Mouse (Mus musculus): ENCODE results near the gene LTO1.

Gene LTO1

GRCm38 (mm10) chr7:144911121-144911520 lies 3.8 kb upstream of the LTO1 start:
- DNase-seq, result no peak

DNA sequence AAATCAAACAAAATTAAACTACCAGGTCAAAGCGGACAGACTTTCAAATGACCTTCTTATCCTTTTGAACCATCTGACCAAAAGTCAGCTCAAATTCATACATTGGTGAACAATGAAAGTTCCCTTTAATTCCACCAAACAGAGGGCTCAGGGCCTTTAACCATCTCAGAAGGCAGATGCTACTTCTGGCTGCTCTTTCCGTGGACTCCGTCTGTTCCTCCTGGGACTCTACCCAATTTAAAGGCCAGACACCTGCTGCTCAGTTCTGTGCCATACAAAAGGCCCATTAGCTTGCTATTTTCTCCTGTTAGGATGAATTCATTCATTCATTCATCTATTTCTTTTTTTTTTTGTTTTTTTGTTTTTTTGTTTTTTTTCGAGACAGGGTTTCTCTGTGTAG lies 2.0 kb upstream of the LTO1 start:
- DNase-seq, result no peak

GRCm38 (mm10) chr7:144914296-144914947 lies 478 bp upstream of the LTO1 start:
- peak in 1 of 2 experiments; percentile 49 for DNase-seq

- no peak for DNase-seq
These were observed 3.9 kb downstream of the LTO1 start for GRCm38 (mm10) chr7:144918823-144919222.

DNA sequence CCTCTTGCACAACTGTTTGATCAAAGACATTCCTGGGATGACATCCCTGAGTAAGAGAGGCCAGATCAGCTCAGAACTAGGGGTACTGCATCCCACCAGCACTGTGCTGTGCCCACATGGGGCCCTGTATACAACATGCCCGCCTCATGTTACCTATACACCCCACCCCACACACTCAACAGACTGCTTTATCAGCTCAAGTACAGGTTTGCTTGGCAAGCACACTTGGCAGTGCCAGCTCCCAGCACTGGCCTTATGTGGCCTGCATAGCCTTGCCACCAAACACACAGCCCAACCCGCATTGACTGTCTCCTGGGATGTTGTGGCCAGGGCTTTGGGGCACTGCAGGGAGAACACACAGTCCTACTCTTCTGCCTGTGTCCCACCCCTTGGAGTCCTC lies 12.7 kb downstream of the LTO1 start:
- no peak for DNase-seq

DNA sequence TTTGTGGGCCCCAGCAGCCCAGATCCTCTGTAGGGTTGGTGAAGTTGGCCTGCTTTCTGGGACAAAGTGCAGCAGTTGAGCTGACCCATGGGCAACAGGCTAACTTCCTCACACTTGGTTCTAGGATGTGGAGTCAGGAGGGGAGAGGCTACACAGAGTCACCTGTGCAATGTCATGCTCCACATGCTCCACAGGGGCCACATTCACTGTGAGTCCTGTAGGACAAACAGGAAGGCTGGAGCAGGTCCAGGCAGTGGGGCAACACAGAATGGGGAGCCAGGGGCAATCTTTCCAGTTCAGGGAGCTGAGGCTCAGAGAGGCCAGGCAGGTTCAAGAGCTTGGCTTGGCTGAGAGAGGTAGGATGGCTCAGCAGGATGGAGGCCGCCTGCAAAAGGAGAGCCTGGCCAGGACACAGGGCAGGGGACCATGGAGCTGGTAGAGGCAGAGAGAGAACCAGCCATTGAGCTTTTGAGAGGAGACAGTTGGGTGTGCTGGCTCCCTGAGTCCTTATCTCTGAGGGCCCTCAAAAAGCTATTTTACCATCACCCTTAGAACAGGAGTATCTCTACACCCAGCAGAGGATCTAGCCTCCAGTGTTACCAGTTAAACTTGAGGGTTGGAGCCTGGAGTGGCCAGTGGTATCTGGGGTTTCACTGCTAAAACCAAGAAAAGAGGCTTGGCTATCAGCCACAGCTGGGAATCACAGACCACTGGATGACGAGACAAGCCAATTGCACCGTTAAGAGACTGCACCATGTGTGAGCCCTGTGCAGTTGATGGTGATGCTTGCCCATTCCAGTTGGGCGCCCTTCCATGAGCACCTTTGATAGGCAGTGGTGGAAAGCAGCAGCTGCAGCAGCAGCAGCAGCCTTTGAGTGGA lies 13.3 kb downstream of the LTO1 start:
- no peak for DNase-seq

DNA sequence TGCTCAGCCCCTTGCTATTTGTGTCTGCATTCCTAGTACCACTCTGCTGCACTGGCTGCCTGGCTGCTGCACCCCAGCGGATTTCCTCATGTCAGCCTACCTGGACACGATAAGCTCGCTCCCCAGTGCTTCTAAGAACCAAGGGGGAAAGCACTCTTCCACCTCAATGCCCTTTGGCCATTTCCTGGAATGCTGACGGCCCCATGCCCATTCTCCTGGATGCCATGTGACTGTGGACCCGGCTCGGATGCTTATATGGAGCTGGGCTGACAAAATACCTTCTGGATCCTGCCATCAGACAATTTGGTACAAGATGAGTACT lies 13.9 kb downstream of the LTO1 start:
- DNase-seq, result peak in 1 of 2 experiments; percentile 37

DNA sequence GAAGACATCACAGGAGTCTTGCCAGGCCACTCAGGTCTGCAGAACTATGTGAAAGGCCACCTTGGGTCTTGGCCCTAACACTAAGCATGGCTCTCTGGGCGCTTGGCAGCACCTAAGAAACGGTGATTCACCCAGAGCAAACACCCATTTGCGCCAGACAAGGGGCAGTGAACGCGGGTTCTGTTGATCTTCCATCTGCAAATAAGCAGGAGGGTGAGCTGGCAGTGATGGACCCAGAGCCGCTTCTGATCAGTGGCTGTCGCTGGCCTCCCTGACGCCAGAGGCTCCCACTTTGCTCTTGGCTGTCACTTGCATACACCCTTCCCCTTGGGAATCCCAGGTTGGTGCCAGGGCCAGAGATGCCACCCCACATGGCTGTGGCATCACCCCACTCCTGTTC lies 14.6 kb downstream of the LTO1 start:
- DNase-seq, result peak in 1 of 2 experiments; percentile 23

- DNase-seq, result peak in 1 of 2 experiments; percentile 36
These were observed 15.0 kb downstream of the LTO1 start for GRCm38 (mm10) chr7:144929931-144930330.

GRCm38 (mm10) chr7:144931778-144932177 lies 16.9 kb downstream of the LTO1 start:
- DNase-seq, result peak; percentile 69 to 77

GRCm38 (mm10) chr7:144932389-144932937 lies 17.6 kb downstream of the LTO1 start:
- DNase-seq, result no peak

DNA sequence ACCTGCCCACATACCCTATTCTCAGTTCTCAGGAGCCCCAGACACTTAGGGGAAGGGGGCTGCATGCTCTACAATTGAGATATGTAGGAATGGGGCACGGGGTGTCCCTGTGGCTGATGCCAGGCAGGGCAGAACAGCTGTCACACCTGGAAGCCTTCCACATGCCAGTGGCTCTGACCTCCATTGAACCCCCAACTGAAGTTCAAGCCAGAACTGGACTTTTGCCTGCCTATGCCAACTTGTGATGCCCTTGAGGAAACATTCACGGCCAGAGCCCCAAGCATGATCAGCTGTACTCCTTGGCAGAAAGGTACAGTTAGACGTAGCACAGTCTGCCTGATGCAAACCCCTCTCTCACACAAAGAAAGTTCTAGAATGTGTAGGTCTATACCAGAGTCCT lies 18.4 kb downstream of the LTO1 start:
- peak in 1 of 2 experiments; percentile 29 for DNase-seq

GRCm38 (mm10) chr7:144933796-144934195 lies 18.9 kb downstream of the LTO1 start:
- DNase-seq, result no peak

GRCm38 (mm10) chr7:144934901-144935300 lies 20.0 kb downstream of the LTO1 start:
- DNase-seq, result no peak

GRCm38 (mm10) chr7:144935563-144935962 lies 20.7 kb downstream of the LTO1 start:
- DNase-seq, result peak; percentile 51 to 64

GRCm38 (mm10) chr7:144936311-144936880 lies 21.5 kb downstream of the LTO1 start:
- DNase-seq, result no peak

DNA sequence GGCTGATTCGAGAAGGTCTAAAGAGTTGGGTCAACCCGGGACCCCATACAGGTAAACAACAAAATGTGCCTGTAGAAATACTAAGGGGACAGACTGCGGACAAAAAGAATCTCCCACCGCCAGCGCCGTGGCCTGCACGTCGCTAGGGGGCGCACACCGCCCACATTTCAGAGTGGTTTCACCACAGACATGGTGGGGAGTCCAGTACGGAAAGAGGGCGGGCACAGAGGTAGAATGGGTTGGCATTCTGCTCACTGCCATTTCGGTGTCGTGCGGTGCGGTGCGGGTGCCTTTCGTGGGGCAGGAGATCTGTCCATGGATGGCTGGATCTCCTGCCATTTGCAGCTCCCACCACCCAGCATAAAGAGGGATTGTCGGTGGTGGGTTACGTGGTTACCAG lies 22.6 kb downstream of the LTO1 start:
- peak; percentile 94 for DNase-seq

DNA sequence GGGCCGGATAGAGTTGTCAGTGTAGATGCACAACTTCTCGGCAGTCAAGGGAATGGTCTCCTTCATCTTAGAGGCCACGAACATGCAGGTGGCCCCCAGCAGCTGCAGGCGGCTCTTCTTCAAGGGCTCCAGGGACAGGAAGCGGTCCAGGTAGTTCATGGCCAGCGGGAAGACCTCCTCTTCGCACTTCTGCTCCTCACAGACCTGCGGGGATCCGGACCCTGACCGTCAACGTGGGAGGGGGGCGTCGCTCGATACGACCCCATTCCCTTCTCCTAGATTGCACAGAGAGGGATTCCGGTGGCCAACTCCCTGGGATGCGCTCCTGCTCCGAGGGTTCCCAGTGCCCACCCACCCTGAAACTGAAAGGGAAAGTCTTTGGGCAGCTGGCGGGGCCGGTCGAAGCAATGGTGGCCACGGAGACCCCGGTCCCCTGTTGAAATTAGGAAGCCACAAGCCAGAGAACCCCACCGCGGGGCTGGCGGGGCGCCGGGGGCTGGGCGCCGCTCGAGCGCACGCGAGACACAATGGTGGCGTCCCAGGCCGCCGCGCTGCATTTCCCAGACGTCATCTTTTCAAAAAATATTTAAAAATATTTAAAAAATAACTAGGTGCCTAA lies 23.1 kb downstream of the LTO1 start:
- DNase-seq, result peak in 1 of 2 experiments; percentile 55

GRCm38 (mm10) chr7:144938661-144939343 lies 23.9 kb downstream of the LTO1 start:
- DNase-seq, result peak in 1 of 2 experiments; percentile 48

- peak; percentile 85 to 90 for DNase-seq
These were observed 24.6 kb downstream of the LTO1 start, which contains the start of gene Ccnd1 for GRCm38 (mm10) chr7:144939344-144940002. Ccnd1 (minus strand) TSS chr7:144939925.

DNA sequence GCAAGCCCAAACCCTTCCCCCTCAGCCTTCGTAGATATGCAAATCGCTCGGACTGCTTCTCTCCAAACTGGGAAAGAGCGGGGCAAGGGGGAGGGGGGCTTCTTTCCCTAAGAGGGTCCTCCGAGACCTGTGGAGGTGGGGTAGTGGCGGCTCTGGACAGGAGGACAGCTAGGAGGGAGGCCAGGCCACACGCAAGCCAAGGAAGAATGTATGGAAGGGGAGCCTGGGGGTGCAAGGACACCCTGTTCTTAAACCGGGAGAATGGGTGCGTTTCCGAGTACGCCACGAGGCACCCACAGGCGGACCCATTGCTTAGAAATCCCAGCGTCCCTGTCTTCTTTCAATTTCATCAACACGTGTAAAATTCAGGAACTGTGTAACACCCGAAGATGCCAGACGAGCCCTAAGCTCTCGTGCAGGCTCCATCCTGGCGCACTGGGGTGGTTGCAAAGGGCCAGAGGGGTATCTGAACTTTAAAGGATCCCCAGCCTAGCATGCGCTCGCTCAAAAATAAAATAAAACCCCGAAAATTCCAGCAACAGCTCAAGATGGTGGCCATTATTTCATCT lies 25.2 kb downstream of the LTO1 start:
- DNase-seq, result peak; percentile 59 to 60
